Mouse (Mus musculus): Measurements from ENCODE around the gene Kdm6b.
A peak's percentile ranks its signal among the peaks of the same experiment; 100 is the strongest.

Gene Kdm6b

GRCm38 (mm10) chr11:69364910-69365309 is 48.6 kb downstream of the Kdm6b start:
- DNase-seq, result peak; percentile 100

- DNase-seq, result no peak
Measured at GRCm38 (mm10) chr11:69364376-69364775, 49.1 kb downstream of the Kdm6b start.

GRCm38 (mm10) chr11:69362479-69362878 is 51.0 kb downstream of the Kdm6b start:
- no peak for DNase-seq

- no peak for DNase-seq
Measured at GRCm38 (mm10) chr11:69362021-69362420, 51.5 kb downstream of the Kdm6b start.

- DNase-seq, result no peak
Measured at GRCm38 (mm10) chr11:69357690-69358089, 55.8 kb downstream of the Kdm6b start.

GRCm38 (mm10) chr11:69356544-69356943 is 56.9 kb downstream of the Kdm6b start:
- no peak for DNase-seq

Measured in heart, adult 11 months (tissue).